Mouse (Mus musculus): ENCODE data around the gene Nek6.

- TF ChIP-seq GATA1 (IDR thresholded peaks at IDR 0.05; ENCODE audit: borderline replicate concordance, low read length): no peak
- TF ChIP-seq FLI1 (IDR thresholded peaks at IDR 0.05; ENCODE audit: low read length): no peak
These were observed 105.8 kb downstream of the Nek6 start for GRCm38 (mm10) chr2:38616956-38617872.

Data from megakaryocyte, embryonic 14.5 days (primary cell).